Mouse (Mus musculus): ENCODE measurements around the gene Gramd1b. TPM values are rescaled to one million over a fixed set of nuclear protein-coding genes. Genes with fewer than 3 reads are reported as not detected.
A peak's percentile ranks its signal among the peaks of the same experiment; 100 is the strongest.

The Gramd1b gene
- 100 to 1,000 TPM; 154 to 171 TPM for total RNA-seq (2021)
- long read RNA-seq, experiment 1, full-length matches to known transcripts = 5 of 50 reads
- long read RNA-seq, experiment 1, partial matches to known transcripts = 5 of 50 reads
- long read RNA-seq, experiment 1, other reads (novel, unspliced or antisense) = 40 of 50 reads
- long read RNA-seq, experiment 2, full-length matches to known transcripts = 1 of 32 reads
- long read RNA-seq, experiment 2, partial matches to known transcripts = 4 of 32 reads
- long read RNA-seq, experiment 2, other reads (novel, unspliced or antisense) = 27 of 32 reads

DNA sequence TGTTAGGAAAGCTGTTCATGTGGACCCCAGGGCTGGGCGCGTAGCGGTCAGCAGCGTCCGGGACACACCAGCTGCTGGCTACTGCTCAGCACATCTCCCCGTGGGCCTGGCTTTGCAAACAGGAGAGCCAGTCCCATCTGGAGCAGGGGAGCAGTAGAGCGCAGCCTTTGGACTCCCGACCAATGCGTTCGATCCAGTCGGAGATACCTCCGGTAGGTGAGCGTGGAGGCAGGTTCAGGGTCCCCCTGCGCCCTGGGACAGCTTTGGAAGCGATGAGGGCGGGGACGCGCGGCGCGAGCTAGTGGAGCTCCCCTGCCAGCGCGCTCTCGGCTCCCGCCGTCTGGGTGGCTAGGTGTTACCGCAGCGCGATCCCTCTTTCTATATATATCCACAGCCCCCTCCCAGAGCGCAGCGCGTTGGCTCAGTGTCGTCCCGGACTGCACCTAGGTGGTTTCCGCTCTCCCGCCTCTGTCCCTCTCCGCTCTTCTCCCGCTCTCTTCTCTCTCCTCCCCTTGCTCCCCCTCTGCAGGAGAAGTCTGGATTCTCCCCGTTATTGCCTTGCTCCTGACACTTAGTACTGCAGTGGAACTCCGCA, at the start of gene Gramd1b:
Gene Gramd1b, minus strand, starts transcription at position 357 of the 595 bp plus-strand sequence.
- peak; percentile 29 to 33 for DNase-seq (ENCODE audit: low spot score in 2 of 2)

DNA sequence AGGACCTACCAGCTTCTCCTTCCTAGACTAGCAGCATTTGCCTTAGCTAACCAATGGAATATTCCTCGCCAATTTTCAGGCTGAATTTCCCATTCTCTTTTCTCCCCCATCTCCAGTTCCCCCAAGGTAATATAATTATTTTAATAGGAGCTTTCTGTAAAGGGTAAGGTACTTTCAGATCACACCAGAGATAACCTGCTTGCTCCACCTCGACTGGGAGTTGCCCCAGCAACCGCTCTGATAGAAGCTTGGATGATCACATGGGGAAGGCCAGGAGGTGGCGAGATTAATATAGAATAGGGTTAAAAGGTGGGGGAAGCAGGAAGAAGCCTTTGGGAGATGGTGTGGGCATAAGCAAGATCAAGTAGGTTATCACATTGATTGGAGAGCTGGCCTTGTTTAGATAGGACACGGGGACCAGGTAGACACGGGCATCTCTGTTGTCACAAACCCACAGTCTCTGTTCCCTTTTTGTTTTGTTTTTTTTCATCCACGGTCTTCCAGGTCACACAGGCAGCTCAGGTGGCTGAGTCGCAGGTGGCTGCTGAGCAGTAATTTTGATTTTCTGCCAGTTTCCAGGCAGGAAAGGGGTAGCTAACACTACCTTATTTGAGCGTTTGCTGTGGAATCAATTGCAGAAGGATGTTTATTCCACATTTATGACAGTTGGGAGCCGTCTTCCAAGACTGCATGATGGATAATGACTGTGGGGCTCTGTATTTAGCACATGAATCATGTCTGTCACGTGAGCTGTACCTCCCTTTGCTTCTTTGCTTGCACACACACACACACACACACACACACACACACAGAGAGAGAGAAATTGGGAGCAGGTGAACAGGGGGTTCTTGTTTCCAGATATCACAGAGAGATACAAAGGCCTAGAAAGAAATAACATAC, 47.8 kb upstream of the Gramd1b start:
- DNase-seq (ENCODE audit: low spot score in 2 of 2) = no peak

DNA sequence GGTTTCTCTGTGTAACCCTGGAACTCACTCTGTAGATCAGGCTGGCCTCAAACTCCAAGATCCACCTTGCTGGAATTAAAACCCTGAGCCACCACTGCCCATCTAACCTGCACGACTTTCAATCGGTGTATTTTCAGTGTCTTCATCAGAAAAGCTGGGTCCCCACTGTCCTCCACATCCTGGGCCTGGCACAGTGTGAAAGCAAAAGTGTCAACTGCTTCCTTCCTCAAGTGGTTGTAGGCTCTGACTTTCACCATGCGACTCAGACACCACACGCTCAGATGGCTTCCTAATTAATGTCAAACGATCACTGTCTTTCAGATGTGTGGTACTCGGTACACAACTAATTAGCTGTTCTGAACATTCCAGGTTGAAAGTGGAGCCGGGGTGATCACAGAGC, 45.9 kb upstream of the Gramd1b start:
- no peak for DNase-seq (ENCODE audit: low spot score in 2 of 2)

DNA sequence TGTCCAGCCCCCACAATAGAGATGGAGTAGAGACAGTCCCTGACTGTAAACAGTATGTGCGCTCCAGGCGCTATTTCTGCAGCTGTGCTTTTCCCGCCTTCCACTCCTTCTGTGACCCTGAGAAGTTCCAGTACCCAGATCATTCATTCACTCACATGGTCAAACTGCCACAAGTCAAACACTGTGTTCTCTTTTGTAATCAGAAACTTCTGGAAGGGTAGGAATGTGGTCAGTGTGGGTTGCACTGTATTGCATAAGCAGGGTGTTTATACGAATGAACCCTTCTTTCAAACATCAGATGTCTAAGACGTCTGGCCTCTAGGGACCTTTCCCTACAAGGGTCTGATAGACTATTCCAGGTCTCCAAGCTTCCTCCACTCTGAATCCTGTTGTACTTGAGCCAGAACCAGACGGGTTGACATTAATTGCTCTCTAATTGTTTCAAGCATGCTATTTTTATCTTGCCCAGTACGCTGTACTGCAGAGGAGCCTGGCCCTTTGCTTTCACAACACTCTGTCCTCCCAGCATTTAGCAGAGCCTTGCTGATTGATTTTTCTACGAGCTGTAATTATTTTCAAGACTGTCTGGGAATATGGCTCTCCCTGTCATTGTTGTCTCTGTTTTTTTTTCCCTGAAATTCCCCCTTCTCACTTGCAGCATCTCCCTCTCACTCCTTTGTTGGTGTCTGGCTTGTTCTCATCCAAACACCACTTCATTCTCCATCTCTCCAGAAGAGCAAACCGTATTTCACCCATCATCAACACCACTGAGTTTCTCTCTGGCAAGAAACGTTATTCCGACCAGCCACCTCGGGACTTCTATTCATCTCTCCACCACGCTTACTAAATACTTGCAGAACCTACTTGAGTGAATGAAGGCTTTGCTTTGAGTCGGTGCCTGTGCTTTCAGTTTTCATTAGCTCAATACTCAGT, 44.1 kb upstream of the Gramd1b start:
- DNase-seq (ENCODE audit: low spot score in 2 of 2) = no peak

DNA sequence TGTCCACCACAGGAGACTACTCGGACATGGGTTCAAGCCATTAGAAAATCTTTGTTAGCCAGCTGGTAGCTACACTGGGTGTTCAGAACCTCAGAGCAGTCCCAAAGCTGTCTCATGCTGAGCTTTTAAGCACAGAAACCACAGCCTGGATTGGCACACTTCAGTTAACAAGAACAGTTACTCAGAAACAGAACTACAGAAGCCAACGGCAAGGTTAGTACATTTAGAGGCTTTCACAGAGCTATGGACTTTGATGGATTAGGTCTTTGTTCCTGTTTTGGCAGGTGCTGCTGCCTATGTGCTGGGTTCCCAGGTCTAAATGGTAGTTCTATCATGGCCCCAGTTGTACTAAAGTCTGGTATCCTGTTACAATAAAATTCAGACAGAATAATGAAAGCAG, 40.1 kb upstream of the Gramd1b start:
- no peak for DNase-seq (ENCODE audit: low spot score in 2 of 2)

DNA sequence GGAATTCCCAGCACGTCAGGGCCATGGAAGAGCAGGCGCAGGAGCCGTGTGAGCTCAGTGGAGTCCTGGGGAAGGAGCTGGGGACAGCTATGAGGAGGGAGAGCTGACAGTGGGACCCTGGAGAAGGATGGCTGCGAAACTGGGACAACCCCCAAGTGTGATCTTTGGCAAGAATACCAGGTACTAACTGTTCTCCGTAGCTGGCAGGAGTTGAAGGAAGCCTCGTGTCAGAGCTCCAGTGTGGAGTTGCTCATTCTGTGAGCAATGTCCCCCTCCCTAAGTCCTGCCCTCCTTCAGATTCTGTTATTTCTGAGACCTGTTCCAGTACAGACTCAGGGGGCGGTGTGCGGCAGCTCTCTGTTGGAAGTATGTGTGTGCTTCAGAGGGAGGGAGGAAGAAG, 36.9 kb upstream of the Gramd1b start:
- peak; percentile 63 to 69 for DNase-seq (ENCODE audit: low spot score in 2 of 2)

DNA sequence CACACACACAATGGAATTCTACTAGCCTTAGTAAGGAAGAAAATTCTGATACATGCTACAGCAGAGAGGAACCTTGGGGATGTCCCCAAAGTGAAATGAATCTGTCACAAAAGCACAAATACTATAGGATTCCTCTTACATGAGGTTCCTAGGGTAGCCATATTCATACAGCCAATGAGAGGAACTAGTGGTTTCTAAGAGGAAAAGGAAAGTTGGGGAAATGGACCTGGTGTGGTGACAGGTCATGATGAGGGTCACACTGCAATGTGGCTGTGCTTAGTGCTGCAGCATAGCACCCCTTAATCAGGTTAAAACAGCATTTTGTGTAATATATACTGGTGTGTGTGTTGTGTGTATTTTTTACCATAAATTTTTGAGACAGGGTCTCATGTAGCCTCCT, 32.6 kb upstream of the Gramd1b start:
- DNase-seq (ENCODE audit: low spot score in 2 of 2) = no peak

DNA sequence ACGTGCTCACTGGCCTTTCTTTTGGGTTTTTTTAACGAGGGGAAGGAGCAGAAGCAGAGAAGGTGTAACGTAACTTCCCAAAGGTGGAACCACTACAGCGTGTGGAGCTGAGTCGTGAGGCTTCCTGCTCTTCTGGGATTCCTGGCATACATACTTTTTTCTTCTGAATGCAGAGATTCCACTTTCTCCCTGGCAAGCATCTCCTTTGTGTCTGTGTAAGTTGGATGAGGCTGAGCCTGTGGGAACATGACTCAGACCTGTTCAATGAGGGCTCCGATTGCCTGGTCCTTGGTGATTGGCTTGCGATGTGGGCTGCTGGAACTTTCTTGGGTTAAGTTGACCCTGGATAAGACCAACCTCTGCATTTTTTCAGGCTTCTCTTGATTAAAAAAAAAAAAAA, 28.5 kb upstream of the Gramd1b start:
- no peak for DNase-seq (ENCODE audit: low spot score in 2 of 2)

DNA sequence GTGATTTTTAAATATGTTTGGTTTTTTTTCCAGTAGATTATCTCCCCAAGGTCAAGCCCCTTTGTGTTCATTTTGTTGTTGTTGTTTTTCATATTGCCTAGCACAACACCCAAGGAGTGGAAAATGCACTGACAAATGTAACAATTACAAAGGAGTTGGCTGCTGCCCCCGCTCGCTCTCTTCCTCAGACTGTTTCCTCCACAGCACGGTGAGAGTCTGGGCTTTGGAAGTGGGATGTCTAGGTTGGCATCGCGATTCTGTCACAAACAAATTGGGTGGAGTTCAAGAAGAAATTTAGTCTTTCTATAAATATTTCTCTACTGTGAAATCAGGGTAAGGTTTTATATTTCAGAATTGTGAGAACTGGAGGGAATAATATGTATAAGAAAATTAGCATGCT, 26.6 kb upstream of the Gramd1b start:
- peak; percentile 30 to 51 for DNase-seq (ENCODE audit: low spot score in 2 of 2)

DNA sequence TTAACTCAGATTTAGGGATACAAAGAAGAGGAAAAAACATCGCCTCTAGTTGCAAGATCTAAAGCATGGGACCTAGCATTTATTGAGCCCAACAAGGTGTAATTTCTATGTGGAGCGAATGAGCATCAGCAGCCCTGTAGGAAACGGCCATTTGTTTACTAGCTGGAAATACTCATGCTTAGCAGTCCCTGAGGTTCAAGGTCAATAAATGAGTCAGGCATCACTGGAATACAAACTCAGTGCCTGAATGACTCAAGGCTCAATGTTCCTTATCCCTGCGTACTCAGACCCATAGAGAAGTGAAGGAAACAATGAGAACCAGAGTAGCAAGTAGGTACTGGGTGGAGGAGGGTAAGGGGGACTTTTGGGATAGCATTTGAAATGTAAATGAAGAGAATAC, 25.2 kb upstream of the Gramd1b start:
- no peak for DNase-seq (ENCODE audit: low spot score in 2 of 2)

DNA sequence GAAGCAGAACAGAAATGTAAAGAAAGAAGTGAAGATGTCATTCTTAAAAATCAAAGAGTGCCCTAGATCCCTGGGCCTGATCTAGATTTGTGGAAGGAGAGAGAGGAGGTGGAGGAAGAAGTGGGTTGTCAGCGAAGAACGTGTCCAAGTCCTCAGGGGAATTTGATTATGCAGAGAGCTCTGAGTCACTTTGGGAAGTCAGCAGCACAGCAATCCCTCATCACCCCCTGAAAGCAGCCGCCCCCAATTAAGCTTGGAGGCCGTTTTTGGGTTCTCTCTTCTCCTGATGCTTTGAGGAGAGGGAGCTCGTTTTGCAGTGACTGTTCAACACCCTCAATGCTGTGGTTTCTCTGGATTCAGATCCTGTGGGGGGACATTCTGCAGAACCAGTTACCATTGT, 24.1 kb upstream of the Gramd1b start:
- DNase-seq (ENCODE audit: low spot score in 2 of 2) = peak; percentile 40 to 65

DNA sequence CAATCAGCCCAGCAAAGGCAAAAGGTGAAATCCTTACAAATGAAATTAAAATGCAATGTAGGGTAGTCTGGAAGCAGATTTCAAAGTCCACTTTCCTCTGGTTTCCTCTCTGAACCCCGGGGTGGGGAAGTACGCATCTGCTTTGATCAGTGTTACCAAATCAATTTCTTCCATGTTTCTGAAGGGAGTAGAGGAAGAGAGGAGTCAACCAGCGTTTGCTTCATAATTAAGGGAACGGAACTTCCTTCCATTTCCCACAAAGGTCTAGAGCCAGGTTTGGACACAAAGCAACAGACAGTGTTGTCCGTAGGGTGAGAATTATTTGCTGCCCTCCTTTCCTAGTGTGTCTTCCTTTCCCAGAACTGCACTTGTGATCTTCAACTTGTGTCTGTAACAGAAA, 16.7 kb upstream of the Gramd1b start:
- DNase-seq (ENCODE audit: low spot score in 2 of 2) = no peak

DNA sequence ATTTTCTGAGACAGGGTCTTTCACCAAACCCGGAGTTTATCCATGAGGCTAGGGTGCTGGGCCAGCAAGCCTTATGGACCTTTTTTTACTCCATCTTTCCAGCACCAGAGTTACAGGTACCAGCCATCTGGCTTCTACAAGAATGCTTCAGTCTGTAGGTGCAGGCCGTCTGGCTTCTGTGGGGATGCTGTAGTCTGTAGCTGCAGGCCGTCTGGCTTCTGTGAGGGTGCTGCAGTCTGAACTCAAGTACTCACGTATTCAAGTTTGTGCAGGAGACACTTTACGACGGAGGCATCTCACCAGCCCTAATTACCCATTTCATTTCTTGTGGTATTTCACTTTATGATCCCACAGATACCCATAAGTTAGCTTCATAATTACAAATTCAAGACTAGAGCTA, 14.0 kb upstream of the Gramd1b start:
- no peak for DNase-seq (ENCODE audit: low spot score in 2 of 2)

DNA sequence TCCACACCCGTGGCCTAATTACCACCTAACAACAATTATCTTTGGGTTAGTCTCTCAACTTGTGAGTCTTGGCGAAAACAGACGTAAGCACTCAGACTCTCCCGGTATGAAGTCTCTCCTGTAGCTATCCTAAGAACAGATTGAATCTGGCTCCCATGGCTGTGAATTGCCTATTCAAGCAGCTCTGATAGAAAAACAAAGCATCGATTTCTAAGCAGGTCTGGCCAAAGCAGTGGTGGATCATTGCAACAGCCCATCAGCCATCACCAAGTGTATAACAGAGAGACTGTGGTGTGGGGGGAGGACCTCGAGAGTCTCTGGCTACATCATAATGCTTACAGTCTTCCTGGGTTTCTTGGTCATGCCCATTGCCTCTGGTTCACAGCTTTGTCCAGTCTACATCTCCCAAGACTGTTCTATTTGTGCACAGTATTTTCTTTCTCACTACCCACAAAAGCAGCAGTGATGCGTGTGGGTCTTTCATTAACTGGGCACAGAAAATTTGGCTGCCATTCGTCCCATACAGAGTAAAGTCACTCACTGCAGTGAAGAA, 8.5 kb upstream of the Gramd1b start:
- DNase-seq (ENCODE audit: low spot score in 2 of 2) = no peak

DNA sequence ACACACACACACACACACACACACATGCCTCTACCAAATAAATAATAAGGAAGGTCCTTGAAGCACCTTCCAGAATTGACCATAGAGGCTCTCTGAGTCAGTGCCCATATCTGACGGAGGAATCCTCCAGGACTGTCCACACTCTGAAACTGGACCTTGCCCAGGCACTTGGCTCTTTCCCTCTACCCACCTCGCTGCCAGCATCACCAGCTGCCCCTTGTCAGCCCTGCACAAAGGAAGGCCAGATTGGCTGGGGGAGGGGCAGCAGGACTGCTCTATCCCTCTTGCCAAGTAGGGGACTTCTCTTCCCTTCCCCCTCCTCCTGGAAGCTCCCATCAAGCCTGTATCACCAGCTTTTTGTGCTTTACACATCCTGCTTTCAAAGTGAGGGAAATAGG, 6.5 kb upstream of the Gramd1b start:
- DNase-seq (ENCODE audit: low spot score in 2 of 2) = no peak

DNA sequence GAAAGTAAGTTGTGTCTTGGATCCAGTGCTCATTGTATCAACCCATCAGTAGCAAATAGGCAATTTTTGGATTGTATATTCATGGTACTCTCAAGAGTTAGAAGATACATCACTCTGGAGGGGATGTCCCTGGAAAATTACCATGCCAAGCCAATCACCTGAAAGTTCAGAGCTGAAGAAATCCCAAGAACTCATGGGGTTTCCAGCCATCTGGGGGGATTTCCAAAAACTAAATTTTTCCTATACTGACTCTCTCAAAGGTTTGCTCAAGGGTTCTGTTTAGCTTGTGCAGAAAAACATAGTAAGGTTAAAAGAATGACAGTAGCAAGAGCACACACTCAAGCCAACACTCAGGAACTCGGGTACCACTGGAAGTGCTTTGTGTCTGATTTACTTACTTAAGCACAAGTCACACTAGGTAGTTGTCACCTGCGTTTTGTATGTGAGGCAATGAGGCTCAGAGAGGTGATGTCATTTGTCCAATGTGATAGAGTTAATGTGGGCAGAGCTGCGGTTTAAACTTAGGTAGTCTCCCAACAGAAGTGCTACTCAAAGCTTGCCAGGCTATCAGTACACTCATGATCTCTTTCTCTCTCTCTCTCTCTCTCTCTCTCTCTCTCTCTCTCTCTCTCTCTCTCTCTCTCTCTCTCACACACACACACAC, 6.0 kb upstream of the Gramd1b start:
- no peak for DNase-seq (ENCODE audit: low spot score in 2 of 2)

DNA sequence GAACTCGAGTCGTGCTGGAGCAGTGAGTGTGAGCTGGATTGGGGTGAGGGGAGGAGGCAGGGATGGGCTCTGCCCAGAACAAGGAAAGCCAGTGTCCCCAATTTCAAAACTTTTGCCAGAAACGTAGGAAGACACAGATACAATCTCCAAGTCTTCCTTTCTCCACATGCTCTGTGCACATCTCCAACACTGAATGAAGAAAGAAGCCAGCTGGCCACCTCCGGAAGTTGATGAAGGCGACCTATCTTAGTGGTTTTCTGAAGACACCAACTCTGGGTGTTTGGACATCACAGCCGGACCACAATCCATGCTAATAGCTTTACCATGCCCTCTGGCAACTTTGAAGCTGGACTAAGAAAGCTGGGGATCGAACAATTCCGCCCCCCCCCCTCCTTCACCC, 647 bp downstream of the Gramd1b start:
- DNase-seq (ENCODE audit: low spot score in 2 of 2) = peak in 1 of 2 experiments; percentile 21

DNA sequence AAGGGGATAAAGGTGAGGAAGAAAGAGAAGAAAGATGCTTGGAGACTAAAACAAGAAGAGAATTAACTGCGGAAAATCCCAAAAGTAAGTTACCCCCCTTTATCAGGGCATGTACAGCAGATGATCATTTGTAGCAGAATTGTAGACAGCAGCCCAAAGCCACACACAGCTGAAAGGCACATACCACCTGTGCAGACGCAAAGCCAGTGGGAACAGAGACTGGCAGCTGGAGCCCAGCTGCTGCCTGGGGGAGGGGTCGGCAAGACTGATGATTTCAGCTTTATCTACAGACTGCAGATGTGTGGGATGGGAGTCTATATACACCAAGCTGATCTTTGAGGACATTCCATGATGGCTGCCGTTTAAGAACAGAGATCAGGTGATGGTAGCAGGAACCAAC, 2.5 kb downstream of the Gramd1b start:
- no peak for DNase-seq (ENCODE audit: low spot score in 2 of 2)

DNA sequence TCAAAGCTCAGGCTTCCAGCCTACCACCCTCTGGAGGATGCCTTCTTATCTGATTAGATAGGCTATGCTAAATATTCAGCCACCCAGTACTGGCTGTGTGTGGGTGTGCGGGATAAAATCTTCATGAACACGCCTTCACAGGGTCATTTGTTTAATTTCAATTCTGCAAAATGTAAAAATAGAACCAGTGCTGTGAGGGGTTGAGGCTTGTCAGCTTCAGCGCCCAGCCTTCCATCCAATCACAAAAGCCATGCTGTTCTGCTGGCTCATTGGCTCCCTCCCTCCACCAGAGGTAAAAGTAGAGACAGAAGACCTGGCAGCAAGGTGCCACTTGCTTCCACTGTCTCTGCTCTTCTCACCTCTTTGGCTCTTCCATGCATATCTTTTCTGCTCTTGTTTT, 4.3 kb downstream of the Gramd1b start:
- DNase-seq (ENCODE audit: low spot score in 2 of 2) = no peak

DNA sequence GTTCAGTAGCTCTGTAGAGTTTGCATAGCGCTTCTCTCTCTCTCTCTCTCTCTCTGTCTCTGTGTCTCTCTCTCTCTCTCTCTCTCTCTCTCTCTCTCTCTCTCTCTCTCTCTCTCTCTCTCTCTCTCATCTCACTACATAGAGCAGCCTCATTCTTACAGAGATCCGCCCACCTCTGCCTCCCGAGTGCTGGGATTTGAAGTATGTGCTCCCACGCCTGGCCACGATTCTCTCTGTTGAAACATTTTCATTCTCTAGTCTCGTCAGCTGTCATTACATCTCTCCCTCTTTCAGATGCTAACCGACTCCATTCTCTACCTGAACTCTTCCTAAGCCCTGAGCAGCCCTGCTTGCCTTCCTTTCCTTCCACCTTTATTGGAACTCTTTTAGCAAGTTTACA, 9.0 kb downstream of the Gramd1b start:
- peak; percentile 55 to 76 for DNase-seq (ENCODE audit: low spot score in 2 of 2)
